Mouse (Mus musculus) embryonic fibroblast, embryonic 13.5 days (primary cell): ENCODE data around the gene Myh14.

Source experiments
- CTCF ChIP-seq: IDR thresholded peaks from 2 replicates; pipeline ENCODE4 v1.5.1; 2011; ENCODE audit warnings: mild to moderate bottlenecking, control low read depth, low read length, moderate library complexity, borderline replicate concordance; ENCODE audit not compliant: insufficient read depth
- POLR2A ChIP-seq: IDR thresholded peaks from 2 replicates; pipeline ENCODE4 v1.6.1; 2011; ENCODE audit warnings: low read depth, mild to moderate bottlenecking, control low read depth, low read length, moderate library complexity

DNA sequence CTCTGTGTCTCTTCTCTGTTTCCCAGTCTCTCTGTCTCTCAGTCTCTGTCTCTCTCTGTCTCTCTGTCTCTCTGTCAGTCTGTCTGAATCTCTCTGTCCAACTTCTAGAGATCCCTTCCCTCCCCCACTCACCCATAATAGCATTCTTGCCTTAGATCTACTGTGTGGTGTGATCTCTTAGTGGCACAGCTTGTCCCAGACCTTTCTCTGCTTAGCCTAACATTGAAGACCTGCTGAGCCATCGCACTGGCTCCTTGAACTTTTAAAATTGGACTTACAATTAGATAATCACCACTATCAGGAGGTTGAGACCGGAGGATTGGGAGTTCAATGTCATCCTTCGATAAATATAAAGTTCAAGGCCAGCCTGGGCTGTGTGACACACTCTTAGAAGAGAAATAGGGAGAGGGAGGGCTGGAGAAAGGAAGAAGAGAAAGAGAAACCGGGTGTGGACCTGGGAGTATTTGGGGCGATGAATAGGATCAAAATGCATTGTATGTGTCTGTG is 36.6 kb upstream of the Myh14 start:
- TF ChIP-seq POLR2A (no peak), CTCF (no peak)
